Mouse (Mus musculus) spleen, adult 18-20 months (tissue): Measurements from ENCODE around the gene Sgf29.
"Not testable (repeated sequence)": the region's sequence is repeated elsewhere in the genome, so short reads cannot be mapped to it uniquely, and the experiment has no call there.

Source experiments
- DNase-seq, 2 experiments: peaks; one replicate each; pipeline ENCODE4 v3.0.0; 2022; ENCODE audit warnings: mixed read lengths in 2 of 2

The Sgf29 gene

DNA sequence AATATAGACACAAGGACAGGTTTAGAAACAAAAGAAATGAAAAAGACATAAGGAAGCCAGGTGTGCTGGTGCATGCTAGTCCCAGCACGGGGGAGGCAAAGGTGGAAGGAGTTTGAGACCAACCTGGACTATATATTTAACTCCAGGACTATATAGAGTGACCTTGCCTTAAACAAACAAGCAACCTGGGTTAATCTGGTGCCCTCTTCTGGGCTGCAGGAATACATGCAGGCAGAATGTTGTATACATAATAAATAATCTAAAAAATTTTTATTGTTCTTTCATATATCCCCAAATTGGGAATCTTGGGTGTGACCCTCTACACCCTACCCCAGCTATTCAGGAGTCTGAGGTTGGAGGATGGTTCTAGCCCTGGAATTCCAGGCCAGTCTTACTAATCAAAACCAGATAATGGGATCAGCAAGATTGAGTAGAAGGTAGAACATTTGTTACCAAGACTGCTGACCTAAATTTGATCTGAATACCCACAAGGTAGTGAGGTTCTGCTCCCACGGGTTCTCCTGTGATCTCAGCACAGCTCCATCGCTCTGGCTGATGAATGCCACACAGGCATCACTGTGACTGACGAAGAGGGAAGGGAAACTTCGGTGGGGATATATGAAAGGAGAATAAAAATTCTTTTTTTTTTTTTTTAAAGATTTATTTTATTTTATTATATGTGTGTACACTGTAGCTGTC lies 6.4 kb upstream of the Sgf29 start:
- no peak for DNase-seq

DNA sequence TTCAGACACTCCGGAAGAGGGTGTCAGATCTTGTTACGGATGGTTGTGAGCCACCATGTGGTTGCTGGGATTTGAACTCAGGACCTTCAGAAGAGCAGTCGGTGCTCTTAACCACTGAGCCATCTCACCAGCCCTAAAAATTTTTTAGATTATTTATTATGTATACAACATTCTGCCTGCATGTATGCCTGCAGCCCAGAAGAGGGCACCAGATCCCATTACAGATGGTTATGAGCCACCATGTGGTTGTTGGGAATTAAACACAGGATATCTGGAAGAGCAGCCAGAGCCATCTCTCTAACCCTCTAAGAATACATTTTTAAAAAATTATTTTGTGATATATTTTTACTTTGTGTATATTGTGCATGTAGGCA lies 5.9 kb upstream of the Sgf29 start:
- not testable (repeated sequence) for DNase-seq

DNA sequence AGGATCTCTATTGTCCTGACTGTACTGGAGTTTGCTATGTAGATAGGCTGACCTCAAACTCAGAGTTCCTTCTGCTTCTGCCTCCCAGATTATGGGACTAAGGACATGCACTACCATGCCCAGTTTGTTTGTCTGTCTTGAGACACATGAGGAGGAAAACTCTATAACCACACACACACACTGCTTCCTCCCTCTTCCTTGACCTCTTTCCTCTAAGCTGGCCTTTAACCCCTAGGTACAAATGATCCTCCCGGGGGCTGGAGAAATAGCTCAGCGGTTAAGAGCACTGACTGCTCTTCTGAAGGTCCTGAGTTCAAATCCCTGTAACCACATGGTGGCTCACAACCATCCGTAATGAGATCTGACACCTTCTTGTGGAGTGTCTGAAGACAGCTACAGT lies 4.8 kb upstream of the Sgf29 start:
- DNase-seq = no peak

DNA sequence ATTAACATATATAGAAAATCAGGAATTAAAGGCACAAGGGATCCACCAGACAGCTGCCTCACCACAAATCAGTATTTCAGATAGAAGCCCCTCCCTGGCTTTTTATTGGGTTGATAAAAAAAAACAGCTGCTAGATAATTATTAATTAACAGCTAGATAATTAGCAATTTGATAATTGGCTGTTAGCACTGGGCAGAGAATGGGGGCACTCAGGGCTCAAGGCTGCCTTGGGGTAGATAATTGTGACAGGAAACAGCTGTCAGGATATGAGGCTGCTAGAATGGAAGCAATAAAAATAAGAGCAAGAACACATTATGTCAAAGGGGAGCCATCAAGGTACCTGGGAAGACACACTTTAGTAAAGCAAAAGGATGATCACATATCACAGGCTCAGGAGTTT lies 4.2 kb upstream of the Sgf29 start:
- DNase-seq = no peak

DNA sequence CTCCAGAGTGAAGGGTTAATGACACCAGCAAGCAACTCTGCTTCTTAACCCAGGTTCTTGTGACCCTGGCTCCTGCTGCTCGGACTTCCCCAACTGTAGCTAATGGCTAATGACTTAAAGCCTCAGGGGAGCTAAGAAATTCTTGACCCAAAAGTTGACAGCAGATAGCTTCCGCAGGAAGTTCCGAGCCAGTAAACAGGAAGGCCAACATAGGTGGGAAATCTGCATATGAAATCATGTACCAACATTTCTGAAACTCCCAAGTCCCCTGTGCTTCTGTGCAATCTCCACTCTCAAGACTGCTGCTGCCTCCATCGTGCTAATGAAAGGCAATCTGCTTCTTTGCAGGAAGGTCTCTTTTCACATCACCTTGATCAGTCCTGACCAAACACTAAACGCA lies 3.4 kb upstream of the Sgf29 start:
- no peak for DNase-seq

DNA sequence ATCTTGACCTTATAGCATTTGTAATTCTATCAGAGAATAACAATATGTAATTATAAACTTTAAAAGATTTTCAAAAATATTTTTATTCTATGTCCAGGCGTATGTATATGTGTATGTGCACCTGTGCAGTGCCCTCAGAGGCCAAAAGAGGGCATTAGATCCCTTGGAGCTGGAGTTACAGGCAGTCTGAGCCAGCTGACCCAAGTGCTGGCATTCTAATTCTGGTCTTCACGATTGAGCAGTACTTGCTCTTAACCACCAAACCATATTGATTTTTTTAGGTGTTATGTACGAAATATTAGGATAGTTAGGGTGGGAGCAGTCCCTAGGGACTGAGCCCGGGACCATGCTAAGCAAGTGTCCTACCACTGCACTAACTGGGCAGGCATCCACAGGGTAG lies 623 bp upstream of the Sgf29 start:
- DNase-seq = no peak

DNA sequence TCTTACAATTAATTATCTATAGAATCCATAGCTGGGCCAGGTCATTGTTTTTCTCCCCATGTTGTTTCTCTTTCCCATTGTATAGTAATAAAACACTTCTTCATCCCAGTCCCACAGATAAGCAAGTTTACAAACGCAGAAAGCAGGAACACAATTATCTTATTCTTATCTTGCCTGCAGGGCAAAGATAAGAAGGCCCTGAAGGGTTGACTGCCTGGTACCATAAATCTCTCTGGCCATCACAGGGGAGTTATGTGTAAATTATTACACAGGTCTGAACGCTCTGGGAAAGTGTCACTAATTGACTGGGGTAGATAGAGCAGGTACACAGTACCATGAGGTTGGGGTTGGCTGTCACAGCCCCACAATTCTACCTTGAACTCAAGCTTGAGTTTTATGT lies 1.7 kb downstream of the Sgf29 start:
- DNase-seq = no peak

DNA sequence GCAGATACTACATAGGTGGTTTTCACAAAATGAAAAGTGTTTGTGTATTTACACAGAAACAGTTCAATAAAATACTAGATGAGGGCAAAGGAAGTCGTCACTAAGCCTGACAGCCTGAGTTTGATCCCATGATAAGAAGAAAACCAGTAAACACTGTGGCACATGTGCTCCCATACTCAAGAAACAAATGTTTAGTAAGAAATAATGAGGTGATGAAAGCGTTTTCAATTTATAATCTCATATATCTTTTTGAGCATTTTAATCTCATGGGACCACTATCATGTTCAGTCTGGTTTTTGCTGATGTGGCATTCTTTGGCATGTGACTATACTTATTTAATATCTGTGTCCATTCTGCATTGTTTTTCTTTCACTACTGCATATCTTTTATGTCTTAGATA lies 4.9 kb downstream of the Sgf29 start:
- no peak for DNase-seq

DNA sequence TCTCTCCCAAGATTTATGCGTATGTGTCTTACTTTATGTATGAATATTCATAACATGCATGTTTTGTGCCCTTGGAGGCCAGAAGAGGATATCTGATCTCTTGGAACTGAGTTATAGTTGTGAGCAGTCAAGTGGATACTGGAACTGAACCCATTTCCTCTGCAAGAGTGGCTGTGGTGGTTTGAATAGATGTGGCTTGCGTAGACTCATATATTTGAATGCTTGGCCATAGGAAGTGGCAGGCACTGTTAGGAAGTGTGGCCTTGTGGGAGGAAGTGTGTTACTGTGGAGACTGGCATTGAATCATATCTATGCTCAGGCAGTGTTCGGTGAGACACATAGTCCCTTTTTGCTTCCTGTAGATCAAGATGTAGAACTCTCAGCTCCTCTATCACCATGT lies 6.6 kb downstream of the Sgf29 start:
- DNase-seq = no peak

DNA sequence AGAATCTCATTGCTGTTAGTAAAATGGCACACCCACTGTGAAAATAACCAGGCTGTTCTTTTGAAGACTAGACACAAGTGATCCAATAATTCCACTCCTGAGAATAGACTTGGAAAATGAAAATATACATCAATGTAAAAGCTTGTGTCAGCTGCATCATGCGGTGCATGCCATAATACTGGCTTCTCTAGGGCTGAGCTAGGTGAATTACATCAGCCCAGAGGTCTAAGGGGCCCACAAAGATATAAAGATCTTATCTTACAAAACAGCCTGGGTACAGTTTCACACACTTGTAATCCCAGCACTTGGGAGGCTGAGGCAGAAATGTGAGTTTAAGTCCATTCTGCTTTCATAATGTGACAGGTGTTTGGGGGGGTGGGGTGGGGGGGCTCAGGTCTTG lies 8.4 kb downstream of the Sgf29 start:
- no peak for DNase-seq

DNA sequence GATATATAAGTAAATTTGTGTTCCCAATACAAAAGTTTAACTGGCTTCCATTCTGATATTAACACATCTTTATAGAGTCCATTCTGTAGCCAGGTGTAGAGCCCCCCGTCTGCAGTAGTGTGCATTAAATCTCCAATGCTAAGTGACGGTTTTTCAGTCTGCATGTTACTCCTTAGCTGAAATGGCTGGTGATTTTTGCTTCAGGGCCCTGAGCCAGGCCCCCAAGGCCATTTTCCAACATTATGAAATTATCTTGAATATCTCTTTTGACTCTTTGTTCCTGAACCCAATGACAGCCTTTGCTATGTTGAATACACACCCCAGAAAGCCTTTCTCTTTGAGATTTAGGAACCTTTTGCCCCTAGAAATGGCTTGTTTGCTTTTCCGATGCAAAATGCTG lies 10.7 kb downstream of the Sgf29 start:
- DNase-seq = no peak

DNA sequence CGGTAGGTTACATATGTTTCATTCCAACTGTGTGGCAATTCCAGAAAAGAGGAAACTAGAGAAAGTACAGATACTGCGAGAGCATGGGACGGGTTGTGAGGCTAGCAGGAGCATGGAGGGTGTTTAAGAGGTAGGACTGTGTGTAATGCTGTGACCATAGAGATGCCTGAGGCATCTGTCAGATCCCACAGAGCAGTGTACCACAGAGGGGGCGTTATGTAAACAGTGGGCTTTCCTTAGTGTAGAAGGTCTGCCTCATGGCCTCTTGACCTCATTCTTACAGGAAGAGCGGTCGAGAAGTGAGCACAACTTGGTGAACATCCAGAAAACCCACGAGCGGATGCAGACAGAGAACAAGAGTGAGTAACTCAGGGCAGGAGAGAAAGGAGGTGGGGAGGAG lies 14.5 kb downstream of the Sgf29 start:
- no peak for DNase-seq

DNA sequence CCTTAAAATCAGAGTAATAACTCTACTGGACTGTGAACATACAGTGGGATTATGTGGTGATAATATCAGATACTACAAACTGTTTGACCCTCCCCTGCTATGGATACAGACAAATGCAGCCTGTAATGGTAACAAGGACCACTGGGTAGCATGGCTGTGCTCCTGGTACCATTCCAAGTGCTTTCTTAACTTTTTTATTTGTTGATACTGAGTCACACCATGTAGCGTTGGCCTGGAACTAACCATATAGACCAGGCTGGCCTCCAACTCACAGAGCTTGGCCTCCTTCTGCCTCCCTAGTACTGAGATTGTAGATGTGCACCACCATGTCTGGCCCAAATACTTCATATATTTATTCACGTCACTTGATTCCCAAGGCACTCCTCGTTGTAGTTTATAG lies 16.2 kb downstream of the Sgf29 start:
- DNase-seq = no peak

DNA sequence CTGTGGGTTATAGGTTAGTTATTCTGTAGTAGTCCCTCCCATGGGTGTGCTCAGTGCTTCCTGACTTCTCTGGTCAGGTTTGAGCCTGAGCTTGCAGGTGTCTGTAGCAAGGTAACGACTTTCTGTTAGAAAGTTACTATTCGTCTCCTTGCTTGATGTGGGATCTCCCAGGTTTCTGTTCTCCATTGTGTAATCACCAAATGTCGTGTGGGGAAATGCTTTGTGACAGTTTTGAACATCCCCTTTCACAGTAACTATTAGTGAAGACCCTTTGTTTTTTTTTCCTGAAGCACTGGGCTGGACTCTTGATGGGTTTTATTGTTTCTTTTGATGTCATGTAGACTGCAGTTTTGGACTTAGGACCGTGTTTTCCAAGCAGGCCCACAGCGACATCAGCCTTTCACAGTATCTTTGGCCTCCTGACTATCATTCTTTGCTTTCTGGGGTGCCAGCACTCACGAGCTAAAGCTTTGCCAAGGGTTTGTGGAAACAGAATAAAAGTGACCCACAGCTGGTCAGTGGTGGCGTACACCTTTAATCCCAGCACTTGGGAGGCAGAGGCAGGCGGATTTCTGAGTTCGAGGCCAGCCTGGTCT lies 18.5 kb downstream of the Sgf29 start:
- no peak for DNase-seq

DNA sequence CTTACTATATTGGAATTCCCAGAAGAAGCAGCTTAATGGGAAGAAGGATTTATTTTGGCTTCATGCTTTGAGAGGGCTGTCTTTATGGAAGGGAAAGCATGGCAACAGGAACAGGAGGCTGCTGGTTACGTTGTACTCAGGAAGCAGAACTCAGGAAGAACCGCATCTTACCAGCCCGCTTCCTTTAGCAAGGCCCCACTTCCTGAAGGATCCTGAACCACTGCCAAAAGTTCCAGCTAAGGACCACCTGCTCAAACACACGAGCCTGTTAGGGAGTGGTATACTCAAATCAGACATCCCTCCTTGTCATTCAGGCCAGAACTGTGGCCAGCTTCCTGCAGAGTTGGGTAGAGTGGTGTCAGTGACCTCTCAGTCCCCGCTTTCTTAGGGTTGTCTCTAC lies 19.3 kb downstream of the Sgf29 start:
- no peak for DNase-seq

DNA sequence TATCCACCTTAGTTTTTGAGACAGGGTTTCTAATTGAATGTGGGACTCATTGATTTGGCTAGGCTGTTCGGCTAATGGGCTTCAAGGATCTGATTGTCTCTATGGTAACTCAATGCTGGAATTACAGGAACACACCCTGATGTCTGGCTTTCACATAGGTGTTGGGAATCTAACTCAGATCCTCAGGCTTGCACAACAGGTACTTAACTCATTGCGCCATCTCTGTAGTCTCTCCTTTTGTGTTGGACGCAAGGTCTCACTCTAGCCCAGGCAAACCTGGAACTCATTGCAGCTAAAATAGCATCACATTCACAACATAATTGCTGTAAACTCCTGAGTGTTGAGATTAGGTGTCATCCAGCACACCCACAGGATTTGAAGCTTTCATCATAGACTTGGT lies 21.0 kb downstream of the Sgf29 start:
- DNase-seq = no peak

DNA sequence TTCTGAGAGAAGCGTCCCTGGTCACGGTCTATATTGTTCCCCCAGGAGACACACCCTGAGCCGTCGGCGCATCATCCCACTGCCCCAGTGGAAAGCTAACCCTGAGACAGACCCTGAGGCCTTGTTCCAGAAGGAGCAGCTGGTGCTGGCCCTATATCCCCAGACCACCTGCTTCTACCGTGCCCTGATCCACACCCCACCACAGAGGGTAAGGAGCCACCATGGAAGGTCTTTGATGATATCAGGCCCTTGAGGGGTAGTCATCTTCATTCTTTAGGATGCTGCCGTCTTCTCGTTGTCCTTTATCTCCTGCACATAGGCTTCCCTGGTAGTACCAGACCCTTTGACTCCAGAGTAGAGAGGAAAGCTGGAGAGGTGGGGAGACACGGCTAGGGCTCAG lies 23.0 kb downstream of the Sgf29 start:
- no peak for DNase-seq

DNA sequence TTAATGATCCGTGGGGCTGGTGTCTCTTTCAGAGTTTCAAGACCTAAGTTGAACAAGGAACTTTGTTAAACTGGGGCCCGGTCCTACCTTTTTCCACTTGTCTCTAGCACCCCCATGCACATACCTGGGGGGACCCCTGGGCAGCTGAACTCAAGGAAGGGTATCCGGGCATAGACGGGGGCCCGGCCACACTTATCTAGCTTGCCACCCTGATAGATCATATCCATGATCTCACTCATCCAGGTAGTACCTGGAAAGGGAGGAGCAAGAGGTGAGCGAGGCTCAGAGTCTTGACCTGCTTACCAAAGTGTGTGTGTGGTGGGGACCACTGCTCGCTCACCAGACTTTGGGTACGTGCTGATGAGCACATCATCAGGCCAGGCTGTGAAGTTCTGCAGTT lies 26.0 kb downstream of the Sgf29 start:
- DNase-seq = no peak

DNA sequence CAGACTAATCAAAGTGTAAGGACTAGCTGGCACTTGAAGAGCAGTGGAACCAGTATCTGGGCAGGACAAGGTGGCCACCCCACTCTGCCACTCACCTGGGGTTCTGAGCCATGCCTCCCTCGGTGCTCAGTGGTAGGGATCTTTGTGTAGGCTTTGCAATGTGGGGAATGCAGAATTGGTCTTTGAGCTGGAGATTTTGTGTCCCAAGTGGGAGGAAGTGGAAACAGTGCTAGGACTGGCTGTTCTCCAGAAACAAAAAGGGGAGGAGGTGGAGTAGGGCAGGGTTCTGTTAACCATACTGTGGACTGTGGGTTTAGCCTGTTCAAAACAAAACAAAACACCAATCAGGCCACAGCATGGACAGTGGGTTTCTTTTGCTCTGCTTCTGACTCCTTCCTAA lies 27.1 kb downstream of the Sgf29 start, which contains the start of gene Sult1a1:
TSS of gene Sult1a1 (minus strand) at position 226 of the 400 bp plus-strand sequence.
- no peak for DNase-seq

DNA sequence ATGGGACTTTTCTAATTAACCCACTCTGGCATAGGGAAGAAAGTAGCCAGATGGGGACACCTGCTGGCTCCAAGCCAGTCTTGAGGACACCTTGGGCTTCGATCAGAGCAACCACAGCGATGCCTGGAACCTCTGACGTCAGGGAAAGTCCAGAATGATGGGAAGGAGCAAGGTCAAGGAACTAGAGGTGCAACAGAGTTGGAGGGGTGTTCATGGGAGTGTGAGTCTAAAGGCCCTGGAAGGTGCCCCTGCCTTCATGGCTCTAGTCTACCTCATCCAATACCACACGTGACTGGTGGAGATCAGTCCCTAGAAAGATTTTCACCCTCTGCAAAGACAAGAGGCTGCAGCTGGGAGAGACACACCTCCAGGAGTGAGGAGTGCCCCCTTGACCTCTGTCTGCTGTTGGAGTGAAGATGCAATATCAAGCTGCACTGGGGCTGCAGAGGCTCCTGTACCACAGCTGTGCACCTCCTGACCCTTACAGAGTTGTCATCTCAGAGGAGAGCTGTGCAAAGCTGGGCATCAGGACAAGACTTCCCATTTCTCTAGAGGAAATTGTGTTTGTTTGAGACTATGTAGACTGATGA lies 27.6 kb downstream of the Sgf29 start:
- no peak for DNase-seq

DNA sequence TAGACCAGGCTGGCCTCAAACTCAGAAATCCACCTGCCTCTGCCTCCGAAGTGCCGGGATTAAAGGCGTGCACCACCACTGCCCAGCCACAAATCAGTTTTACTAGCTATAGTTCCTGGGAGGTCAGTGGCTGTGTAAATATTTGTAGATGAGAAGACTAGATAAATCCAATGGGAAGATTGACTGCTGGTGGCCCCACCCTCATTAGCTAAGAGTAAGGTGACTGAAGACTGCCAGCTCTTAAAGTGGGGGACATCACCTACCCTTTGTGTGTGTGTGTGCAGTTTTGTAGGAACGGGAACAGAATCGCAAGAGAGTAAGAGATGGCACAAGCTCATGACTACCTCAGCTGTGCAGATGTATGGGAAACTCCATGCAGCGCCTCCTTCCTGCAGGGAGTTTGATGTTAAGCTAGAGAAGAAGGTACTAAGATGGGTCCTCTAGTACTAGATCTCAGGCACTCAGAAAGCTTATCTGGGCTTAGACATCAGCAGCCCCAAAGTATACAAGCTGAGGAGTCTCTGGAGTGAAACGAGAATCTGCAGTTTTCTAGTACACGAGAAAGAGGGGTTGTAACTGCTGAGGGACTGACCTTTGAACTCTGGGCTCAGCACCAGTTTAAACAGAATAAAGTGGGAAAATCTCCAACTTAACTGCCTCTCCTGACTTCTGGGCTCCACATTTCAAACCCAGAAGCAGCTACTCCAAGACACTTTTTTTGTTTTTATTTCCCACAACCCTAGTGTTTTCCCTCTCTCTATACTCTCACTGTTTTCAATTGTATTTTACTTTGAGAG lies 29.6 kb downstream of the Sgf29 start:
- no peak for DNase-seq

DNA sequence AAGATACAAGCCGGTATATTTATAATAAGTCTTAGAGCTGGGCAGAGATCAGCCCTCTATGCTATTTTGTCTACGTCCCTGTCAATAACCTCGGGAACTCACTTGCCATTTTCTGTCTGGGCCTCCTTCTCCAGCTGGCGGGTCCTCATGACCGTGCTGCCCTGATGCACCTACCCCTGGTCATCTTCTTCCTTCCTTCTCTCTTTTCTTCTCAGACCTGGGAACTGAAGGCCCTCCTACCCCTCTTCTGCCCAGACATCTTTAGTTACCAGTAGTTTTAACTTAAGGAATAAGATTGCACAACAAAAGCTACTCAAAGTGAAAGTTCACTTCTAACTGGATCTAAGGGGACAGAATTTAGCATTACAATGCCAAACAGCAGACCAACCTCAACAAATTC lies 30.6 kb downstream of the Sgf29 start:
- DNase-seq = no peak

DNA sequence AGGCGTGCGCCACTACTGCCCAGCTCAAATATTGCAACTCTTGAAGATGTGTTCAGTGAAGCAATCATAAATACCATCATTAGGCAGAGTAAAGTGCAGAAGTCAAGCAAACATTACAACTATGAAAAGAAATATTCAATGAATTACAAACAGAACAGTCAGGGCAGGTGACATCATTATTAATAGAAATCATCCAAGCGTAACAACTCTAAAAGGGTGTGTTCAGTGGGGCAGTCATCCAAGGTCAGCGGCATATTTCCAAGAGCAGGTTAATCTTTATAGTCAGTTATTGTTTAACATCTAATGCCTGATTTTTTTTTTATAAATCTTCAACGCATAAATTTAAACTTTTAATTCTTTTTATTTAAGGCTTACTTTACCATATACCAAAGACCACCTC lies 32.1 kb downstream of the Sgf29 start:
- DNase-seq = no peak

DNA sequence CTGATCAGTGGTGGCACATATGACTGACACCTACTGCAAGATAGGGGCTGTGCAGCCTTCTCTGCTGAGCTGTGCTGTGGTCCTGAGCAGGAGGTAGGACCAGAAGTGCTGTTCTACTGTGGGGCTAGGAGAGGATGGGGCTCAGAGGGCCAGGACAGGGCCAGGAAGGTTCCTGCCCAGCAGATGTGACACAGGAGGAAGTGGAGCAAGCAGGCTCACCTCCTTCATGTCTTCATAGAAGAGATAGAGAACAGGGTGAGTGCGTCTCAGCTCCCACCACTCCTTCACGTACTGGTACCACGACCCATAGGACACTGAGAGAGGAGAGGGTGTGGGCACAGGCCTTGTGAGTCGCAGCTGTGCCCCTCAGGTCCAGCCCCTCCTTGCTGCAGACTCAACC lies 39.0 kb downstream of the Sgf29 start:
- not testable (repeated sequence) for DNase-seq
